Mouse (Mus musculus) frontal cortex, postnatal 10 days (tissue): Measurements from ENCODE around the gene Imp4.

Experiments used
- DNase-seq, 2 experiments: peaks; one replicate each; pipeline ENCODE4 v3.0.0; 2022; ENCODE audit warnings: low spot score in 2 of 2, mixed read lengths in 1 of 2

Imp4 gene

GRCm38 (mm10) chr1:34460061-34460441 is 20.4 kb downstream of the Imp4 start:
- no peak for DNase-seq

- peak in 1 of 2 experiments; percentile 46 for DNase-seq
Observed at GRCm38 (mm10) chr1:34462766-34463165, 23.1 kb downstream of the Imp4 start.

GRCm38 (mm10) chr1:34464310-34464817 is 24.7 kb downstream of the Imp4 start:
- no peak for DNase-seq

- DNase-seq: no peak
Observed at GRCm38 (mm10) chr1:34465445-34465844, 25.8 kb downstream of the Imp4 start.

- no peak for DNase-seq
Observed at GRCm38 (mm10) chr1:34468051-34468450, 28.4 kb downstream of the Imp4 start.

- DNase-seq: no peak
Observed at GRCm38 (mm10) chr1:34468500-34468899, 28.8 kb downstream of the Imp4 start.

GRCm38 (mm10) chr1:34469801-34470200 is 30.1 kb downstream of the Imp4 start:
- no peak for DNase-seq

- DNase-seq: no peak
Observed at GRCm38 (mm10) chr1:34472427-34473300, 33.0 kb downstream of the Imp4 start.

GRCm38 (mm10) chr1:34478891-34479655 is 39.4 kb downstream of the Imp4 start:
- DNase-seq: no peak

GRCm38 (mm10) chr1:34480801-34481200 is 41.1 kb downstream of the Imp4 start:
- no peak for DNase-seq

- DNase-seq: no peak
Observed at GRCm38 (mm10) chr1:34481920-34482669, 42.4 kb downstream of the Imp4 start.

- no peak for DNase-seq
Observed at GRCm38 (mm10) chr1:34484470-34484869, 44.8 kb downstream of the Imp4 start.

GRCm38 (mm10) chr1:34485461-34486188 is 46.0 kb downstream of the Imp4 start:
- DNase-seq: peak in 1 of 2 experiments; percentile 44

- no peak for DNase-seq
Observed at GRCm38 (mm10) chr1:34487383-34487782, 47.7 kb downstream of the Imp4 start.

GRCm38 (mm10) chr1:34489852-34490541 is 50.3 kb downstream of the Imp4 start:
- DNase-seq: no peak

- no peak for DNase-seq
Observed at GRCm38 (mm10) chr1:34491480-34491879, 51.8 kb downstream of the Imp4 start.
